Mouse (Mus musculus) bone marrow macrophage, adult 2 months (primary cell): Measurements from ENCODE around the gene Gm10409. TPM values are rescaled to one million over a fixed set of nuclear protein-coding genes. Genes with fewer than 3 reads are reported as not detected.
"Not testable (repeated sequence)": the region's sequence is repeated elsewhere in the genome, so short reads cannot be mapped to it uniquely, and the experiment has no call there.

Experiments
- H3K27ac ChIP-seq: 2 replicates; pipeline ENCODE4 v1.5.1; 2012; ENCODE audit warnings: low read depth, low read length; ENCODE audit not compliant: insufficient read depth
- H3K4me1 ChIP-seq: 2 replicates; pipeline ENCODE4 v1.6.1; 2012; ENCODE audit warnings: low read length; ENCODE audit not compliant: control insufficient read depth, insufficient read depth
- H3K4me3 ChIP-seq: 2 replicates; pipeline ENCODE4 v1.5.1; 2012; ENCODE audit warnings: mild to moderate bottlenecking, low read length, moderate library complexity; ENCODE audit not compliant: insufficient read depth
- polyA plus RNA-seq: library from polyadenylated mRNA; stranded (reverse); fragments of >200 nt; gene quantifications from 2 replicates; pipeline ENCODE4 v1.2.4, GENCODE M21; 2012; ENCODE audit not compliant: missing spikeins, insufficient read depth, insufficient read length

The Gm10409 gene
- polyA plus RNA-seq, result not detected in 2 replicates

DNA sequence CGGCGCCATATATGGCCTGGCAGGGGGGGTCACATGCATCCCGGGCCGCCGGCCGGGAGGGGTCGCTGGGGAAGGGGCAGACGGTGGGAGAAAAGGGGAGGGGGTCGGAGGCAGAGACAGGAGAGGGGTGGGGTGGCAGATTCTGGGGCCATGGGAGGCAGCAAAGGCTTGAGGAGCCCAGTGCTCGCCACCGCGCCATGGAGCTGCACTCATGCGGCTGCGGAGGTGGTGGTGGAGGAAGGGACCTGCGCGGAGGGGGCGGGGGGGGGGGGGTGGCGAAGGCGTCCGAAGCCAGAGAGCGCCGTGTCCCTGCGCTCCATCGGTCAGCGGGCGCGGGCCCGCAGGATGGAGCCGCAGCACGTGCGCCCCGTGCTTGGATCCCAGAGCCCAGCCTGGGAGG, at the start of gene Gm10409:
Gene Gm10409, plus strand, starts transcription at position 301 of the 400 bp plus-strand sequence.
- not testable (repeated sequence) for H3K4me3 ChIP-seq, H3K4me1 ChIP-seq, H3K27ac ChIP-seq

- not testable (repeated sequence) for H3K4me1 ChIP-seq, H3K4me3 ChIP-seq, H3K27ac ChIP-seq
Measured at GRCm38 (mm10) chr14:3394793-3395192, 17.6 kb upstream of the Gm10409 start, which contains the start of gene Gm10413. TSS of gene Gm10413 (plus strand) at chr14:3395093.

DNA sequence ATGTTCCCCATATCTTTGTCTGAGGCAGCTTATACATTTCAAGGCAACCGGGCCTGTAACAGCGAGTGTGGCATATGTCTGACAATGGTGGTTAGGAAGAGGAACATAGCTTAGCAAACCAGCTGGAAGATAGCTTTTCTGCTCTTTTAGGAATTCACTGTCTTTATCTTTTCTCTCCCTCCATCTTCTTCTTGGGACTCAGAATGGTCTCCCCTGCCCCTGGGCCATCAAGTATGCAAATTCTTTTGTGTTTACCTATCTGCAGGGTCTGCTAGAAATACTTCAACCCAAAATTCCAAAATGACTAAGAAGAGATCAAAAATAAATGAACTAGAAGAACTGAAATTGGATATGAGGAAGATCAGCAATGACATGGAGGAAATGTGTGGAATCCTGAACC, 15.4 kb downstream of the Gm10409 start, which contains the start of gene Gm3005:
Gene Gm3005, plus strand, starts transcription at position 301 of the 400 bp plus-strand sequence.
- H3K27ac ChIP-seq, H3K4me1 ChIP-seq, H3K4me3 ChIP-seq: not testable (repeated sequence)

- H3K4me1 ChIP-seq, H3K4me3 ChIP-seq, H3K27ac ChIP-seq: not testable (repeated sequence)
Measured at GRCm38 (mm10) chr14:3449079-3449478, 36.7 kb downstream of the Gm10409 start, which contains the start of gene Gm10408. TSS of gene Gm10408 (plus strand) at chr14:3449379.

Other genes with a start within 250 kb of the Gm10409 start
- not detected in 2 replicates for gene Gm5795, start 224.4 kb upstream of the Gm10409 start, polyA plus RNA-seq
- not detected in 2 replicates for gene D830030K20Rik, start 204.1 kb upstream of the Gm10409 start, polyA plus RNA-seq
- not detected in 2 replicates for gene Gm2956, start 80.0 kb upstream of the Gm10409 start, polyA plus RNA-seq
- not detected in 2 replicates for gene Gm10413, start 17.5 kb upstream of the Gm10409 start, polyA plus RNA-seq
- gene Gm3005, start 15.5 kb downstream of the Gm10409 start, polyA plus RNA-seq, result not detected in 2 replicates
- gene Gm10408, start 36.8 kb downstream of the Gm10409 start, polyA plus RNA-seq, result not detected in 2 replicates
- not detected in 2 replicates for gene Gm3012, start 221.9 kb downstream of the Gm10409 start, polyA plus RNA-seq
- not detected in 2 replicates for gene Gm3020, start 239.4 kb downstream of the Gm10409 start, polyA plus RNA-seq